Mouse (Mus musculus): ENCODE measurements at regions not wholly inside any gene's neighbourhood (a gene's known extent, or its start where the extent isn't known, plus 50 kb on each side); places are given as distances from the start of the nearest gene placed in this dataset.

GRCm38 (mm10) chr1:100551293-100551692 is 778.7 kb downstream of the Cntnap5b start:
- Histone ChIP-seq H3K9ac (ENCODE audit: low read length) (no peak overlapping the region), H3K4me1 (ENCODE audit: control insufficient read depth, insufficient read depth, low read length) (no peaks in the 10 kb centered on the region), H3K27me3 (ENCODE audit: control insufficient read depth, insufficient read depth, low read length) (no peaks in the 10 kb centered on the region), H3K27ac (ENCODE audit: low read depth, low read length) (no peak overlapping the region), H3K36me3 (ENCODE audit: control insufficient read depth, insufficient read depth, low read length) (no peaks in the 10 kb centered on the region), H3K9me3 (ENCODE audit: control insufficient read depth, low read length) (no peaks in the 10 kb centered on the region), H3K4me3 (ENCODE audit: low read depth, low read length) (no peak overlapping the region), H3K4me2 (no peak overlapping the region)
- ATAC-seq (ENCODE audit: low FRiP score) (no peak), DNase-seq (ENCODE audit: low spot score, missing footprints) (no peak)
- 93% methylated on average over 1 of the region's 1 CpGs for WGBS

- no peak overlapping the region for H3K9ac ChIP-seq (ENCODE audit: low read length)
- H3K36me3 ChIP-seq (ENCODE audit: control insufficient read depth, insufficient read depth, low read length): no peaks in the 10 kb centered on the region
- DNase-seq (ENCODE audit: low spot score, missing footprints) (peak; percentile 86), ATAC-seq (ENCODE audit: low FRiP score) (peak; percentile 54; the same call in 1 of the 2 replicates)
- H3K4me1 ChIP-seq (ENCODE audit: control insufficient read depth, insufficient read depth, low read length): no peaks in the 10 kb centered on the region
- H3K27ac ChIP-seq (ENCODE audit: low read depth, low read length): no peak overlapping the region
- H3K9me3 ChIP-seq (ENCODE audit: control insufficient read depth, low read length): no peaks in the 10 kb centered on the region
- no peak overlapping the region for H3K4me3 ChIP-seq (ENCODE audit: low read depth, low read length)
- WGBS: 27% methylated on average over 2 of the region's 2 CpGs
- H3K4me2 ChIP-seq: no peak overlapping the region
- H3K27me3 ChIP-seq (ENCODE audit: control insufficient read depth, insufficient read depth, low read length): no peaks in the 10 kb centered on the region
These were observed 784.4 kb downstream of the Cntnap5b start for GRCm38 (mm10) chr1:100556937-100557336.
